Mouse (Mus musculus) heart, adult 2 months (tissue): ENCODE measurements around the gene Mllt3. TPM values are rescaled to one million over a fixed set of nuclear protein-coding genes. Genes with fewer than 3 reads are reported as not detected.

Experiments
- DNase-seq, 2 experiments: peaks; one replicate each; pipeline ENCODE4 v3.0.0; 2021
- H3K27ac ChIP-seq: fragments of 200-600 bp; 2 replicates; pipeline ENCODE4 v1.8.1; 2022
- H3K27me3 ChIP-seq: fragments of 200-500 bp; 2 replicates; pipeline ENCODE4 v1.6.1; 2012; ENCODE audit warnings: mild to moderate bottlenecking, low read length, inconsistent platforms, mixed read lengths; ENCODE audit not compliant: control insufficient read depth, insufficient read depth
- H3K36me3 ChIP-seq: fragments of 200-500 bp; 2 replicates; pipeline ENCODE4 v1.6.1; 2012; ENCODE audit warnings: low read length, inconsistent platforms; ENCODE audit not compliant: control insufficient read depth, insufficient read depth
- H3K4me1 ChIP-seq: fragments of 200-500 bp; 2 replicates; pipeline ENCODE4 v1.6.1; 2011; ENCODE audit warnings: low read length; ENCODE audit not compliant: control insufficient read depth, insufficient read depth
- H3K4me3 ChIP-seq: fragments of 200-600 bp; 2 replicates; pipeline ENCODE4 v1.8.1; 2022
- H3K79me2 ChIP-seq: fragments of 200-500 bp; replicated peaks from 2 replicates; pipeline ENCODE4 v1.6.1; 2012; ENCODE audit warnings: mild to moderate bottlenecking, inconsistent platforms, low read length, moderate library complexity, mixed read lengths; ENCODE audit not compliant: control insufficient read depth, insufficient read depth
- H3K9ac ChIP-seq: fragments of 200-500 bp; 2 replicates; pipeline ENCODE4 v1.6.1; 2012; ENCODE audit warnings: low read depth, mild to moderate bottlenecking, control low read depth, inconsistent platforms, low read length, mixed read lengths
- CTCF ChIP-seq: fragments of 200-600 bp; IDR thresholded peaks from 2 replicates; pipeline ENCODE4 v1.8.1; 2022; ENCODE audit warnings: antibody characterized with exemption, mild to moderate bottlenecking, moderate library complexity
- EP300 ChIP-seq: fragments of 200-500 bp; IDR thresholded peaks from 2 replicates; pipeline ENCODE4 v1.6.1; 2011; ENCODE audit warnings: low read depth, low read length, control low read depth; ENCODE audit not compliant: insufficient read depth
- POLR2A ChIP-seq: fragments of 200-500 bp; IDR thresholded peaks from 2 replicates; pipeline ENCODE4 v1.6.1; 2011; ENCODE audit warnings: mild to moderate bottlenecking, low read depth, low read length, control low read depth; ENCODE audit not compliant: insufficient read depth
- WGBS: fragments of 180-500 bp; shearing (Covaris S2); methylation state at CpG from one replicate; pipeline ENCODE4 v1.1.7; 2018; 5-methylcytosine and 5-hydroxymethylcytosine counted together
- intact Hi-C: fragments of 180-260 bp; cut with DNase I; formaldehyde crosslinking; loops from one replicate; pipeline ENCODE4 v1.15.1; 2025
- polyA plus RNA-seq: library from polyadenylated mRNA; depleted of rRNA; stranded (reverse); fragments of >200 nt; gene quantifications from 2 replicates; pipeline ENCODE4 v1.2.3, GENCODE M21; 2012
- total RNA-seq, 2 experiments: library from RNA; stranded (reverse); gene quantifications; 2 replicates each; pipeline ENCODE4 v1.2.3; 2021

The Mllt3 gene
- total and polyA plus RNA-seq, 3 experiments, result 3.8 to 15.2 (median 11.0) TPM

GRCm38 (mm10) chr4:87751515-87751864, 281.7 kb downstream of the Mllt3 start:
- Histone ChIP-seq H3K27me3 (no peaks in the 10 kb centered on the region), H3K79me2 (no peaks in the 10 kb centered on the region), H3K9ac (no peak overlapping the region), H3K4me1 (no peaks in the 10 kb centered on the region), H3K36me3 (no peaks in the 10 kb centered on the region), H3K27ac (no peak overlapping the region), H3K4me3 (no peak overlapping the region)
- 83% methylated on average over 2 of the region's 2 CpGs for WGBS
- no peak for TF ChIP-seq CTCF
- no peak for TF ChIP-seq POLR2A
- no peak for TF ChIP-seq EP300
- intact Hi-C loops, result no loop called here
- DNase-seq, result no peak

GRCm38 (mm10) chr4:87750856-87751514, 282.2 kb downstream of the Mllt3 start:
- no peaks in the 10 kb centered on the region for H3K79me2 ChIP-seq
- no peak overlapping the region for H3K4me3 ChIP-seq
- H3K9ac ChIP-seq, result no peak overlapping the region
- no peaks in the 10 kb centered on the region for H3K4me1 ChIP-seq
- no peak overlapping the region for H3K27ac ChIP-seq
- 83% methylated on average over 5 of the region's 5 CpGs for WGBS
- DNase-seq, result no peak
- TF ChIP-seq EP300, result no peak
- no peaks in the 10 kb centered on the region for H3K27me3 ChIP-seq
- intact Hi-C loops, result no loop called here
- no peaks in the 10 kb centered on the region for H3K36me3 ChIP-seq

DNA sequence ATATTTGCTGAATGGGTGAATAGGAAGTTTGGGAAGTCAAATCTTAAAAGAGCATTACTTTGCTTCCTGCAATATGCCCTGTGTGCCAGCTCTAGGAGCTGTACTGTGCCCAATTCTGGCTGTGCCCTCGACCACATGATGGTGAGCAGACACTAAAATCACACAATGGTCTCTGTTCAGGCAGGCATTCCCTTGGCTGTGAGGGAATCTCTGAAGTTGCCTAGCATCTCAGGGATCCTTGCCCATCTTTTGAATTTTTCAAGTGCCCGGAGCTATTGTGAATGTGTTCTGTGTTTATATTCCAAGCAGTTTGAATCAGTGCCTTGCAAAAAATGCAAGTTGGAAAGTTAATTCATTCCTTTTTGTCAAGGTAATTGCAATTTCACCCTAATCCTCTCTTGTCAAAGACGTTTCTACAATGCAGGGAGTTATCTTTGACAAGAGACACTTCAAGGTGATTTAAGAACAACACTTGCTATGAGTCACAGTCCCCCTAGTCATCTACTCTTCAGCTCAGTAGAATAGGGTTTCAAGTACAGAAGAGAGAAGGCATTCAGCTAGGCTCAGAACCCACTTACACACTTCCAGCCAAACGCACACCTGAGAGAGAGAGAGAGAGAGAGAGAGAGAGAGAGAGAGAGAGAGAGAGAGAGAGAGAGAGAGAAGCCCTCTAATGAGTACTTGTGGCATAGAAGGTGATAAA, 283.5 kb downstream of the Mllt3 start:
- TF ChIP-seq POLR2A (no peak), EP300 (no peak), CTCF (no peak)
- Histone ChIP-seq H3K27ac (no peak overlapping the region), H3K36me3 (no peaks in the 10 kb centered on the region), H3K4me3 (no peak overlapping the region), H3K9ac (no peak overlapping the region), H3K4me1 (no peaks in the 10 kb centered on the region), H3K27me3 (no peaks in the 10 kb centered on the region), H3K79me2 (no peaks in the 10 kb centered on the region)
- WGBS, result 46% methylated on average over 4 of the region's 4 CpGs
- no peak for DNase-seq
- intact Hi-C loops, result no loop called here

- TF ChIP-seq CTCF (no peak), POLR2A (no peak), EP300 (no peak)
- no peak overlapping the region for H3K27ac ChIP-seq
- H3K27me3 ChIP-seq, result no peaks in the 10 kb centered on the region
- H3K9ac ChIP-seq, result no peak overlapping the region
- DNase-seq, result no peak
- no peaks in the 10 kb centered on the region for H3K79me2 ChIP-seq
- no peak overlapping the region for H3K4me3 ChIP-seq
- WGBS, result 81% methylated on average over 3 of the region's 3 CpGs
- intact Hi-C loops, result no loop called here
- H3K4me1 ChIP-seq, result no peaks in the 10 kb centered on the region
- no peaks in the 10 kb centered on the region for H3K36me3 ChIP-seq
These were observed 288.0 kb downstream of the Mllt3 start for GRCm38 (mm10) chr4:87745016-87745645.

- H3K9ac ChIP-seq, result no peak overlapping the region
- 66% methylated on average over 7 of the region's 7 CpGs for whole genome bisulfite sequencing
These were observed 293.5 kb downstream of the Mllt3 start for GRCm38 (mm10) chr4:87739524-87740128.

GRCm38 (mm10) chr4:87739104-87739503, 294.1 kb downstream of the Mllt3 start:
- no peaks in the 10 kb centered on the region; the same call in 1 of the 2 replicates for H3K4me1 ChIP-seq
- 95% methylated on average over 2 of the region's 2 CpGs for WGBS
- intact Hi-C loops, result no loop called here

More at GRCm38 (mm10) chr4:87739524-87740128, 293.5 kb downstream of the Mllt3 start:
- no peak for TF ChIP-seq POLR2A
- TF ChIP-seq EP300, result no peak
- no peak for TF ChIP-seq CTCF
- H3K27me3 ChIP-seq, result no peaks in the 10 kb centered on the region
- no peaks in the 10 kb centered on the region for H3K79me2 ChIP-seq
- DNase-seq, result no peak
- H3K36me3 ChIP-seq, result no peaks in the 10 kb centered on the region
- intact Hi-C loops, result no loop called here
- H3K27ac ChIP-seq, result no peak overlapping the region
- no peak overlapping the region for H3K4me3 ChIP-seq
- no peaks in the 10 kb centered on the region; the same call in 1 of the 2 replicates for H3K4me1 ChIP-seq

More at GRCm38 (mm10) chr4:87739104-87739503, 294.1 kb downstream of the Mllt3 start:
- Histone ChIP-seq H3K27me3 (no peaks in the 10 kb centered on the region), H3K27ac (no peak overlapping the region), H3K4me3 (no peak overlapping the region), H3K36me3 (no peaks in the 10 kb centered on the region), H3K9ac (no peak overlapping the region), H3K79me2 (no peaks in the 10 kb centered on the region)
- no peak for DNase-seq
- no peak for TF ChIP-seq EP300
- no peak for TF ChIP-seq POLR2A
- TF ChIP-seq CTCF, result no peak
